Mouse (Mus musculus): ENCODE results near the gene Serpinb6a. TPM values are rescaled to one million over a fixed set of nuclear protein-coding genes. Genes with fewer than 3 reads are reported as not detected.

Gene Serpinb6a
- 67.3 and 71.8 TPM in 2 replicates for polyA plus RNA-seq (2015; fragmentation: Nextera tagmentation; extraction: Ambion mirVana)

- peaks cover 6% of the 10 kb centered on the region for H3K4me1 ChIP-seq
- H3K36me3 ChIP-seq = peaks cover 3% of the 10 kb centered on the region; the same call in 1 of the 2 replicates
- peak within 1 kb of the TSS; percentile 89 for H3K9ac ChIP-seq
- ATAC-seq (ENCODE audit: insufficient number of reproducible peaks, low FRiP score, low TSS enrichment, low read depth) = peak; percentile 97
- peak within 1 kb of the TSS; percentile 100 for H3K4me3 ChIP-seq
- WGBS = under 1% methylated on average over 90 of the region's 92 CpGs
- no peaks in the 10 kb centered on the region for H3K9me3 ChIP-seq
- peak within 1 kb of the TSS; percentile 73 for H3K4me2 ChIP-seq
- H3K27me3 ChIP-seq = no peaks in the 10 kb centered on the region
- H3K27ac ChIP-seq = peak within 1 kb of the TSS; percentile 94
These were observed at the start of gene Serpinb6a, which contains the start of gene Ripk1 for GRCm38 (mm10) chr13:34002058-34003006. Serpinb6a (minus strand) TSS chr13:34002794. Ripk1 (plus strand) TSS chr13:34002363.

GRCm38 (mm10) chr13:34051692-34052091, 49.1 kb upstream of the Serpinb6a start:
- no peak for ATAC-seq (ENCODE audit: insufficient number of reproducible peaks, low FRiP score, low TSS enrichment, low read depth)
- H3K9me3 ChIP-seq = no peaks in the 10 kb centered on the region
- no peaks in the 10 kb centered on the region for H3K4me1 ChIP-seq
- H3K9ac ChIP-seq = no peak overlapping the region
- H3K36me3 ChIP-seq = peaks cover 73% of the 10 kb centered on the region
- H3K4me2 ChIP-seq = no peak overlapping the region
- H3K27me3 ChIP-seq = no peaks in the 10 kb centered on the region
- H3K4me3 ChIP-seq = no peak overlapping the region
- 90% methylated on average over 3 of the region's 3 CpGs for WGBS
- H3K27ac ChIP-seq = no peak overlapping the region

- H3K4me1 ChIP-seq = 0 out of 2 replicates have a peak, but pooled peaks cover 2% of the 10 kb centered on the region
- no peaks in the 10 kb centered on the region for H3K27me3 ChIP-seq
- H3K36me3 ChIP-seq = peaks cover 65% of the 10 kb centered on the region
- H3K4me2 ChIP-seq = no peak overlapping the region
- H3K27ac ChIP-seq = no peak overlapping the region
- ATAC-seq (ENCODE audit: insufficient number of reproducible peaks, low FRiP score, low TSS enrichment, low read depth) = no peak
- no peak overlapping the region for H3K9ac ChIP-seq
- WGBS = 94% methylated on average over 8 of the region's 8 CpGs
- no peaks in the 10 kb centered on the region for H3K9me3 ChIP-seq
- H3K4me3 ChIP-seq = no peak overlapping the region
These were observed 47.9 kb upstream of the Serpinb6a start for GRCm38 (mm10) chr13:34050479-34050878.

GRCm38 (mm10) chr13:34047526-34047925, 44.9 kb upstream of the Serpinb6a start:
- H3K9me3 ChIP-seq = no peaks in the 10 kb centered on the region
- no peak overlapping the region for H3K4me3 ChIP-seq
- no peaks in the 10 kb centered on the region for H3K27me3 ChIP-seq
- H3K9ac ChIP-seq = no peak overlapping the region
- no peak overlapping the region for H3K27ac ChIP-seq
- no peak overlapping the region for H3K4me2 ChIP-seq
- 0 out of 2 replicates have a peak, but pooled peaks cover 2% of the 10 kb centered on the region for H3K4me1 ChIP-seq
- no peak for ATAC-seq (ENCODE audit: insufficient number of reproducible peaks, low FRiP score, low TSS enrichment, low read depth)
- H3K36me3 ChIP-seq = peaks cover 44% of the 10 kb centered on the region
- 87% methylated on average over 3 of the region's 3 CpGs for WGBS

- Histone ChIP-seq H3K4me3 (no peak overlapping the region), H3K9me3 (no peaks in the 10 kb centered on the region)
- ATAC-seq (ENCODE audit: insufficient number of reproducible peaks, low FRiP score, low TSS enrichment, low read depth) = peak; percentile 74; the same call in 1 of the 2 replicates
These were observed 43.9 kb upstream of the Serpinb6a start for GRCm38 (mm10) chr13:34046421-34047012.

GRCm38 (mm10) chr13:34045511-34046249, 43.1 kb upstream of the Serpinb6a start:
- Histone ChIP-seq H3K4me3 (no peak overlapping the region), H3K36me3 (peaks cover 30% of the 10 kb centered on the region), H3K9me3 (no peaks in the 10 kb centered on the region), H3K27me3 (no peaks in the 10 kb centered on the region), H3K9ac (no peak overlapping the region), H3K4me2 (no peak overlapping the region), H3K4me1 (0 out of 2 replicates have a peak, but pooled peaks cover 2% of the 10 kb centered on the region), H3K27ac (no peak overlapping the region)
- ATAC-seq (ENCODE audit: insufficient number of reproducible peaks, low FRiP score, low TSS enrichment, low read depth) = no peak
- 64% methylated on average over 5 of the region's 5 CpGs for WGBS

More at GRCm38 (mm10) chr13:34046421-34047012, 43.9 kb upstream of the Serpinb6a start:
- Histone ChIP-seq H3K9ac (no peak overlapping the region), H3K36me3 (peaks cover 38% of the 10 kb centered on the region), H3K27me3 (no peaks in the 10 kb centered on the region), H3K27ac (no peak overlapping the region), H3K4me1 (0 out of 2 replicates have a peak, but pooled peaks cover 2% of the 10 kb centered on the region), H3K4me2 (no peak overlapping the region)
- WGBS = 39% methylated on average over 11 of the region's 11 CpGs

- ATAC-seq (ENCODE audit: insufficient number of reproducible peaks, low FRiP score, low TSS enrichment, low read depth) = no peak
- Histone ChIP-seq H3K4me3 (no peak overlapping the region), H3K36me3 (peaks cover 17% of the 10 kb centered on the region; the same call in 1 of the 2 replicates), H3K27ac (no peak overlapping the region), H3K9ac (no peak overlapping the region), H3K9me3 (no peaks in the 10 kb centered on the region), H3K4me1 (peaks cover 2% of the 10 kb centered on the region; the same call in 1 of the 2 replicates), H3K27me3 (no peaks in the 10 kb centered on the region), H3K4me2 (no peak overlapping the region)
- 73% methylated on average over 7 of the region's 7 CpGs for WGBS
These were observed 41.3 kb upstream of the Serpinb6a start for GRCm38 (mm10) chr13:34043716-34044393.

GRCm38 (mm10) chr13:34040091-34040490, 37.5 kb upstream of the Serpinb6a start:
- Histone ChIP-seq H3K36me3 (no peaks in the 10 kb centered on the region), H3K9ac (no peak overlapping the region), H3K27me3 (no peaks in the 10 kb centered on the region), H3K27ac (no peak overlapping the region), H3K4me3 (no peak overlapping the region), H3K4me1 (peaks cover 10% of the 10 kb centered on the region), H3K9me3 (no peaks in the 10 kb centered on the region), H3K4me2 (no peak overlapping the region)
- ATAC-seq (ENCODE audit: insufficient number of reproducible peaks, low FRiP score, low TSS enrichment, low read depth) = no peak
- WGBS = 91% methylated on average over 3 of the region's 3 CpGs

GRCm38 (mm10) chr13:34038901-34039341, 36.3 kb upstream of the Serpinb6a start:
- Histone ChIP-seq H3K4me1 (peaks cover 10% of the 10 kb centered on the region), H3K9me3 (no peaks in the 10 kb centered on the region), H3K4me3 (peak overlapping the region; percentile 82; the same call in 1 of the 2 replicates), H3K27me3 (no peaks in the 10 kb centered on the region), H3K9ac (no peak overlapping the region), H3K27ac (no peak overlapping the region), H3K36me3 (peaks cover 7% of the 10 kb centered on the region; the same call in 1 of the 2 replicates), H3K4me2 (peak overlapping the region; percentile 59)
- WGBS = 40% methylated on average over 8 of the region's 8 CpGs
- no peak for ATAC-seq (ENCODE audit: insufficient number of reproducible peaks, low FRiP score, low TSS enrichment, low read depth)

- Histone ChIP-seq H3K4me1 (peaks cover 10% of the 10 kb centered on the region), H3K4me2 (peak overlapping the region; percentile 59), H3K9ac (peak overlapping the region; percentile 84), H3K27ac (peak overlapping the region; percentile 87), H3K4me3 (peak overlapping the region; percentile 82), H3K9me3 (no peaks in the 10 kb centered on the region), H3K27me3 (no peaks in the 10 kb centered on the region), H3K36me3 (peaks cover 15% of the 10 kb centered on the region; the same call in 1 of the 2 replicates)
- WGBS = 38% methylated on average over 5 of the region's 5 CpGs
- ATAC-seq (ENCODE audit: insufficient number of reproducible peaks, low FRiP score, low TSS enrichment, low read depth) = no peak
These were observed 35.5 kb upstream of the Serpinb6a start for GRCm38 (mm10) chr13:34038056-34038432.

Measured in limb, embryonic 15.5 days (tissue).